Mouse (Mus musculus) hindbrain, embryonic 15.5 days (tissue): ENCODE data around the gene Cd2. TPM values are rescaled to one million over a fixed set of nuclear protein-coding genes. Genes with fewer than 3 reads are reported as not detected.

Experiments
- ATAC-seq: fragments of 200-750 bp; cut with Nextera tagmentation; 2 replicates; pipeline ENCODE4 v1.8.0; 2017; ENCODE audit warnings: low read depth, moderate number of reproducible peaks, moderate TSS enrichment; ENCODE audit not compliant: low FRiP score
- H3K27ac ChIP-seq: fragments of 300-500 bp; sonication (generic); replicated peaks from 2 replicates; pipeline ENCODE4 v1.5.1; 2015; ENCODE audit warnings: mild to moderate bottlenecking, inconsistent platforms
- H3K27me3 ChIP-seq: fragments of 300-500 bp; sonication (generic); 2 replicates; pipeline ENCODE4 v1.6.1; 2015; ENCODE audit warnings: control low read depth, inconsistent platforms
- H3K36me3 ChIP-seq: fragments of 300-500 bp; sonication (generic); 2 replicates; pipeline ENCODE4 v1.6.1; 2015; ENCODE audit warnings: control low read depth, inconsistent platforms
- H3K4me1 ChIP-seq: fragments of 300-500 bp; sonication (generic); replicated peaks from 2 replicates; pipeline ENCODE4 v1.6.1; 2015; ENCODE audit warnings: control low read depth, inconsistent platforms
- H3K4me2 ChIP-seq: fragments of 300-500 bp; sonication (generic); 2 replicates; pipeline ENCODE4 v1.6.1; 2015; ENCODE audit warnings: moderate library complexity, mild to moderate bottlenecking, inconsistent platforms
- H3K4me3 ChIP-seq: fragments of 300-500 bp; sonication (generic); 2 replicates; pipeline ENCODE4 v1.5.1; 2015; ENCODE audit warnings: mild to moderate bottlenecking, inconsistent platforms
- H3K9ac ChIP-seq: fragments of 300-500 bp; sonication (generic); 2 replicates; pipeline ENCODE4 v1.6.1; 2015; ENCODE audit warnings: inconsistent platforms
- H3K9me3 ChIP-seq: fragments of 300-500 bp; sonication (generic); 2 replicates; pipeline ENCODE4 v1.6.1; 2016; ENCODE audit warnings: control low read depth, inconsistent platforms
- WGBS: fragments of 180-500 bp; shearing (Covaris S2); methylation state at CpG from one replicate; pipeline ENCODE4 v1.1.7; 2015; 5-methylcytosine and 5-hydroxymethylcytosine counted together
- polyA plus RNA-seq: library from polyadenylated mRNA; unstranded; fragments of >200 nt; fragmentation: Nextera tagmentation; extraction: Ambion mirVana; gene quantifications from 2 replicates; pipeline ENCODE4 v1.2.1, GENCODE M21; 2015

Cd2 gene
- polyA plus RNA-seq, 1 experiment from 2014 or later: not detected

GRCm38 (mm10) chr3:101235321-101235720 is 52.4 kb downstream of the Cd2 start:
- 92% methylated on average over 5 of the region's 5 CpGs for WGBS
- Histone ChIP-seq H3K4me3 (no peak overlapping the region), H3K27me3 (no peaks in the 10 kb centered on the region), H3K4me1 (peaks cover 14% of the 10 kb centered on the region), H3K9me3 (no peaks in the 10 kb centered on the region), H3K9ac (no peak overlapping the region), H3K27ac (no peak overlapping the region), H3K4me2 (no peak overlapping the region), H3K36me3 (no peaks in the 10 kb centered on the region)
- ATAC-seq: no peak

GRCm38 (mm10) chr3:101233424-101233823 is 54.3 kb downstream of the Cd2 start:
- no peak overlapping the region for H3K4me2 ChIP-seq
- H3K27ac ChIP-seq: no peak overlapping the region
- no peak for ATAC-seq
- no peak overlapping the region for H3K9ac ChIP-seq
- no peak overlapping the region for H3K4me3 ChIP-seq
- no peaks in the 10 kb centered on the region for H3K36me3 ChIP-seq
- H3K27me3 ChIP-seq: no peaks in the 10 kb centered on the region
- H3K4me1 ChIP-seq: peaks cover 14% of the 10 kb centered on the region
- 94% methylated on average over 5 of the region's 5 CpGs for WGBS
- no peaks in the 10 kb centered on the region for H3K9me3 ChIP-seq

- H3K9ac ChIP-seq: no peak overlapping the region
- no peaks in the 10 kb centered on the region for H3K9me3 ChIP-seq
- H3K4me2 ChIP-seq: no peak overlapping the region
- ATAC-seq: no peak
- H3K27me3 ChIP-seq: no peaks in the 10 kb centered on the region
- 39% methylated on average over 8 of the region's 8 CpGs for WGBS
- H3K36me3 ChIP-seq: no peaks in the 10 kb centered on the region
- H3K4me3 ChIP-seq: no peak overlapping the region
- peaks cover 11% of the 10 kb centered on the region for H3K4me1 ChIP-seq
- no peak overlapping the region for H3K27ac ChIP-seq
These were observed 55.2 kb downstream of the Cd2 start for GRCm38 (mm10) chr3:101232570-101232969.

- H3K4me1 ChIP-seq: no peaks in the 10 kb centered on the region
- H3K27me3 ChIP-seq: no peaks in the 10 kb centered on the region
- no peak overlapping the region for H3K4me3 ChIP-seq
- H3K27ac ChIP-seq: no peak overlapping the region
- H3K9ac ChIP-seq: no peak overlapping the region
- WGBS: 33% methylated on average over 9 of the region's 9 CpGs
- no peaks in the 10 kb centered on the region for H3K9me3 ChIP-seq
- no peak for ATAC-seq
- no peaks in the 10 kb centered on the region for H3K36me3 ChIP-seq
- no peak overlapping the region for H3K4me2 ChIP-seq
These were observed 57.5 kb downstream of the Cd2 start for GRCm38 (mm10) chr3:101230201-101230600.

GRCm38 (mm10) chr3:101229551-101229930 is 58.2 kb downstream of the Cd2 start:
- no peaks in the 10 kb centered on the region for H3K4me1 ChIP-seq
- H3K9ac ChIP-seq: no peak overlapping the region
- no peak for ATAC-seq
- no peak overlapping the region for H3K4me3 ChIP-seq
- no peaks in the 10 kb centered on the region for H3K27me3 ChIP-seq
- H3K27ac ChIP-seq: no peak overlapping the region
- H3K4me2 ChIP-seq: no peak overlapping the region
- H3K9me3 ChIP-seq: no peaks in the 10 kb centered on the region
- 36% methylated on average over 5 of the region's 5 CpGs for WGBS
- H3K36me3 ChIP-seq: no peaks in the 10 kb centered on the region

- WGBS: 80% methylated on average over 13 of the region's 13 CpGs
- Histone ChIP-seq H3K9ac (no peak overlapping the region), H3K36me3 (no peaks in the 10 kb centered on the region), H3K9me3 (no peaks in the 10 kb centered on the region), H3K4me2 (no peak overlapping the region), H3K4me1 (no peaks in the 10 kb centered on the region), H3K4me3 (no peak overlapping the region), H3K27me3 (no peaks in the 10 kb centered on the region), H3K27ac (no peak overlapping the region)
- ATAC-seq: no peak
These were observed 58.7 kb downstream of the Cd2 start for GRCm38 (mm10) chr3:101228868-101229550.

GRCm38 (mm10) chr3:101228066-101228465 is 59.7 kb downstream of the Cd2 start:
- H3K9me3 ChIP-seq: no peaks in the 10 kb centered on the region
- H3K4me1 ChIP-seq: no peaks in the 10 kb centered on the region
- ATAC-seq: no peak
- WGBS: 74% methylated on average over 5 of the region's 5 CpGs
- no peaks in the 10 kb centered on the region for H3K27me3 ChIP-seq
- H3K36me3 ChIP-seq: no peaks in the 10 kb centered on the region
- H3K4me3 ChIP-seq: no peak overlapping the region
- H3K27ac ChIP-seq: no peak overlapping the region
- no peak overlapping the region for H3K4me2 ChIP-seq
- no peak overlapping the region for H3K9ac ChIP-seq

Other genes starting within 250 kb of the Cd2 start
- gene Ptgfrn, start 177.7 kb downstream of the Cd2 start, polyA plus RNA-seq: 2.4 and 2.7 TPM in 2 replicates
- gene Igsf3, start 89.1 kb upstream of the Cd2 start, polyA plus RNA-seq: 80.2 and 90.6 TPM in 2 replicates